Mouse (Mus musculus) urinary bladder, postnatal 36 days (tissue): ENCODE results near the gene Arhgap33.

Experiments used
- DNase-seq, 2 experiments: peaks; one replicate each; pipeline ENCODE4 v3.0.0; 2022; ENCODE audit warnings: low spot score in 2 of 2, mixed read lengths in 1 of 2

Gene Arhgap33

DNA sequence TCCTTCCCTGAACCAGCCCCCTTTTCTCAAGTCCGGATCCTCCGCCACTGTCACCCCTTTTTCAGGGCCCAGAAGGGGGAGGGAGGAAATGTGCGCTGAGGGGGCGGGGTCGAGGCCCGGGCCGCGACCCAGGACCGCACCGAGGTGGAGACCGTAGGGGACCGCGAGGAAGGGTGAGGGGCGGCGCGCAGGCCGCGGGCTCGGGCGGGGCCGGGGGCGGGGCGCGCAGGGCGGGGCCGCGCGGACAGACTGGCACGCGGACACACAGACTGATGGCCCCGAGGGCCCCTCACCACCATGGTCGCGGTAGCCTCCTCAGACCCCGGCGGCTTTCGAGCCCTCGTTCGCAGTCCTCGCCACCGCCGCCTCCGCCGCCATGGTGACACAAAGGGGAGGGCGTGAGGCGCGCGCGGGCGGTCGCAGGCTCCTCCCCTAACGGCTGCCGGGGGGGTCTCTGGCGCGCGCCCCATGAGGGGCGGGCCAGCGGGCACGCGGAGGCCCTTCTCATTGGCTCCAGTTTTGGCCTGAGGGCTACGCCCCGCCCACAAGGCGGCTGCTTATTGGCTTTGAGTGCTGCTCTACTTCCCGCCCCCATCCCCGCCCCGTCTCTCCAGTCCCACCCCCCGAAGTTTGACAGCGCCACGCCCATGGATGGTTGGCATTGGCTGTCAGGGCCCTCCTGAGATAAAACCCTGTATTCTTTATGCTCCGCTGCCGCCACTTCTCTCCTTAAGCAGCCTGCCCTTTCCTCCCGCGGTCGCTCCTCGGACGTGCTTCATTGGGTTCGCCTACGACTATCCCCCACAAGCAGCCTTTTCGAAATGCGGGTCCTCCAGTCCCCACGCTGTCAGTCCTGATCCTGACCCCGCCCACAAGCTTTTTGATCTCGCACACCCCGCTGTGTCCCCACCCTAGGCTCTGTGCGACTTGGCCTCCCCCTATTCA lies at the start of gene Arhgap33:
Gene Arhgap33 (minus strand): TSS at position 428 of the 945 bp plus-strand sequence.
- DNase-seq = peak; percentile 91 to 93

DNA sequence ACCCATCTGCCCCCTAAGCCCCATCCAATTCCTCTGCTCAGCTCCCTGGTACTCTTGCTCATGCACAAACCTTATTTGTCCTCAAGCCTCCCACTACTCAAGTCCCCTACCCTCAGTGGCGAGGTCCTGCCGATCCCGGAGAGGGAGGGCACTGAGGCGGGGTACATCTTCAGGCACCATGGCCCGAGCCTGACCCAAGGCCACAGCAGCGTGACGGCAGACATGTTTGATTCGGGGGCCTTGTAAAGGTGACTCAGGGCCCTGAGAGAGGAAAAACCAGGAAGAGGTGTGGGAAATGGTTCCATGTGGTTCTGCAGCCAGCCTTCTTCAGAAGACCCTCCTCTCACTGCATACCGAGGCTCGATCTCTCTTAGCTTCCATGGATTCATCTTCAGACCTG lies 49.5 kb upstream of the Arhgap33 start:
- DNase-seq = no peak

DNA sequence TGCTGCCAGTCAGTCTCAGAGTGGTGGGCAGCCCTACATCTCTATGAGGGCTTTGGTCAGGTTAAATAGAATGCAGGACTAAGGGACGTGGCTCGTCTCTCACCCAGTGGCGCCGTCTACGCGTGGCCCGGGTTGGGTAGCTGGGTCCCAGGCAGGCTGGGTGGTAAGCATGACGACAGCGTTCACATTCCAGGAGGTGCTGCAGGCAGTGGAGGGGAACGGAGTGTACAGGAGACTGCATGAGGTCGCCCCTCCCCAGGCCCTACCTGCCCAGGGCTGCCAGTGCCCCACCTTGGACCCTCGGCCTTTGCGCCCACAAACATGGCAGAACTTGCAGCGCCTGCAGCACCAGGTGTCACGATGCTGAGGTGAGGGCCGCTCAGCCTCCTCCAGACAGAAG lies 46.7 kb upstream of the Arhgap33 start:
- DNase-seq = no peak

DNA sequence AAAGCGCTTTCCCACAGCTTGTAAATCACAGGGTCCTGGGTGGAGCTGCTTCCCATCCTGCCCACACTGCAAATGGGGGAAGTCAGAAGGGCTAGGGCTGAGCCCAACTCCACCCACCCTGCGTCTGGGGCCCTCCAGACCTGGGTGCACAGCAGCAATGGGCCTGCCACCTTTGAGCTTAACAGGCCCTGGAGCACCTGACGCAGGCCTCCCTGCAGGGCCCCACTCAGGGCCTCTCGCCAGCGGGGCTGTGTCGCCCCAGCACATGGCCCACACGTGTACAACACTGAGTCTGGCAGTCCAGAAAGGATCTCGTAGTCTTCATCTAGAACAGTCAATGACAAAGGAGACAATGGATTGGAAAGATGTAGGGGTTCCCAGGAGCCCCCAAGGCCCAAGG lies 45.1 kb upstream of the Arhgap33 start:
- DNase-seq = no peak

DNA sequence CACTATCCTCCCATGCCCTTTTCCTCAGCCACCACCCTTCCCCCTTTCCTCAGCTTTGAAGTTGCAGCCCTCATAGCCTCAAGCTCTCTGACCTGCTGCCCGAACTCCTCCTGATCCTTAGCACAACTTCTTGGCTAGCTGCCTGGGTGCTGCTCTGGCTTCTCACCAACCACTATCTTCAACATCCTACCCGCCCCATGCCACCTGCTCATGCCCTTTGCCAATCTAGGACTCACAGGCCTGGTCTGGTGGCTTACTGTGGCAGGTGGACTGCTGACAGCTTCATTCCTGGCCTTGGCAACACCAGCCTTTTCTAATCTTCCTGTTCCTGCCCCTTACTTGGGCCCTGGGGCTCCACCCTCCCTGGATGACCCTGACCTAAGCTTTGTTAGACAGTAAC lies 38.1 kb upstream of the Arhgap33 start:
- DNase-seq = no peak

DNA sequence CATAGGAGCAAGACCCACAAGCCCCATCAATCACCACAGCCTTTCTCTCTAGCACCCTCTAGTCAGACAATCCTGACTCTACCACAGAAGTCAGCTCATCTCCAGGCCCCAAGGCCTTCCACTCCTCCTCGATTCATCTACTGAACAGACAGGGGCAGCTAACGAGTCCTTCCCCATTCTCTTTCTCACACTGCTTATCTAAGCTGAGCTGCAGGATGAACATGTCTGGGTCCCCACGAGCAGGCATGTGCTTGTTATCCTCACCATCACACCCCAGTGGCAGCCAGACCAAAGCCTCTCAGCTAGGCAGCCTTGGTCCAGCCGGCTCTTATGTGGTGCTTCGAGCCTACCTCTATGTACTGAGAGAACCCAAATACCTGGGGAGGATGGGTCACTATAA lies 37.5 kb upstream of the Arhgap33 start:
- DNase-seq = no peak

DNA sequence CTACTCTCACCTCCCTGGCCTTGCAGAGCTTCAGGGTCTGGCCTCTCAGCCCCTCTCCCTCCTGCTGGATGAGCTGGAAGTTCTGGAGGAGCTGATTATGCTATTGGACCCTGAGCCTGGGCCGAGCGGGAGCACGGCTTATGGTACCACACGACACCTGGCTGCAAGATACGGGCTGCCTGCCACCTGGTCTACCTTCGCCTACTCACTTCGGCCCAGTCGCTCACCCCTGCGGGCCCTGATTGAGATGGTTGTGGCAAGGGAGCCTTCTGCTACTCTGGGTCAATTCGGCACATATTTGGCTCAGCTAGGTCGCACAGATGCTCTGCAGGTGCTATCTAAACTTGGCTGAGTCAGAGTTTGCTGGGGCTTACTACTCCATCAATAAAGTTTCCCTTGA lies 32.7 kb upstream of the Arhgap33 start:
- DNase-seq = no peak

DNA sequence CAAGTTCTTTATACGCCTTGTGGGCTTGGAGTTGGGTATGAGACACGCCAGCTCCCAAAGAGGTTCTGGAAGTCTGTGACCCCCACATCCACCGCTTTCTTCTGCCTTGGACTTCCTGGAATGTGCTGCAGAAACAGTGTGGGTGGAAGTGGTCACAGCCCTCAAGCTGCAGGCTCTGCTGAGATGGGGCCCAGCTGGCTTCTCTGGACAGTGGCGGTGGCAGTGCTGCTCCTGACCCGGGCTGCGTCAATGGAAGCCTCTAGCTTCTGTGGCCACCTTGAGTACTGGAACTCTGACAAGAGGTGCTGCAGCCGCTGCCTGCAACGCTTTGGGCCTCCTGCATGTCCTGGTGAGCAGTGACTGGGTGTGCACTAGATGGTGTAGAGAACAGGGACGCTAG lies 31.2 kb upstream of the Arhgap33 start:
- DNase-seq = no peak

DNA sequence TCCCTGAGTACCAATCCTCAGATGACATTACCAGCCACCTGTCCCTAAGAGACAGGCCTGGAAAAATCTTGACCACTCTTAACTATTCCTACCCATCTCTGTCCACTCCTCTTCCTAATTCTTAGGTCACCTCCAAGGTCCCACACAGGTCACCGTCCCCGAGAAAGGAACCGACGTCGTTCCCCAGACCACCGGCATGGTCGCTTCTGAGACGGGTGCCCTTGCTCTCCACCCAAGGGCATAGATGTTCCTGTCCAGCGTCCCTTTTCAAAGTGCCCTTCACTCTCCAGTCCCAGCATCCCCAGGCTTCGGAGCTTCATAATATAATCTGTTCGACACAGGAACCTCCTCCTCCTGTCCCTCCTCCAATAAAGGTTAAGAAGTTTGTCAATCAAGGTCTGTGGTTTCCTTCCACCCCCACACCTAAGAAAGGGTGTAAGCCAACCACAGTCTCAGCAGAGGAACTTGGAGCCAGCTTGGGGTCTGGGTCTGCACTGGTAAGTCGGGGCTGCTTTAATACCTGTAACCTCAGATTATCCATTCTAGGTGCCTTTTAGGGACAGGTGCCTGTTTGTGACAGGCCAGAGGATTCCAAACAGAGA lies 30.2 kb upstream of the Arhgap33 start, which contains the start of gene Igflr1:
Gene Igflr1 (plus strand): TSS at position 458 of the 602 bp plus-strand sequence.
- DNase-seq = no peak

DNA sequence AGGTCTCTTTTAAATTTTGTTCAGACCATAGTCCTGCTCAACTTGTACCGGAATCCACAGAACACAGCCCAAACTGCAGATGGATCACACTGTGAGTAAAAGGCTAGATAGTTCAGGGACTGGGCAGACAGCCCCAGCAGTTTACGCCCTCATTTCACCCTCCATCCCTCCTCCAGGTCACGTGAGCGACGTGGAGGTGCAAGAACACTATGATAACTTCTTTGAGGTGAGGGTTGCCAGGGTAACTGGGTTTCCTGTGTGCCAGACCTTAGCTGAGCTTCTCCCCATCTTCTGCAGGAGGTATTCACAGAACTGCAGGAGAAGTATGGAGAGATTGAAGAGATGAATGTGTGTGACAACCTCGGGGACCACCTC lies 29.0 kb upstream of the Arhgap33 start:
- no peak for DNase-seq

DNA sequence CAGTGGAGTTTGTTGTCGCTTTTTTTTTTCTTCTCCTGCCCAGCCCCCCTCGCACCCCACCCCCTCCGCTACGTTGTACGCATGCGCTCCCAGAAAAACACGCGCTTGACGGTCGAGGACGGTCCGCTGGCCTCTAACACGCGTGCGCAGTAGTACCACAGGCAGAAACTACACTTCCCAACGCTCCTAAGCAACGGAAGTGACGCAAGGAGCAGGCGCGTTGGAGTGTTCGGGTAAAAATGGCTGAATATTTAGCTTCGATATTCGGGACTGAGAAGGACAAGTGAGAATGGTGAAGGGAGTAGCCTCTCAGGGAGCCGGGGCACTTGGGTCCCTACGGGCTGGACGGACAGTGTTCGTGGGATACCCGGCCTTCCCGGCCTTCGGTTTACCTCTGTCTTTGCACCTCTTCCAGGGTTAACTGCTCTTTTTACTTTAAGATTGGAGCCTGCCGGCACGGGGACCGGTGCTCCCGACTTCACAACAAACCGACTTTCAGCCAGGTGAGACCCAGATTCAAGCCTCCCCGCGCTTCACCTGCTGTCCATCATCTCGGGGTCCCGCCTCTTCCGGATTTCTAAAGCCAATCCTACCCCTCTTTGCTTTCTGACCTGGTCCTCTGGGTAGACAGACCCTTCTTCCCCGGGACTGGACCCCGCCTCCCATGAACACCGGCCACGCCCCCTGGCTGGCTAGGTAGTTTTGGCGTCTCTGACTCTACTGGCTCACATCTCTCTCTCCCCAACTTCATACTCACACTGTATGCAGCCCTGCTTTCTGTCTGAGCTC lies 28.5 kb upstream of the Arhgap33 start, which contains the start of the genes U2af1l4, Gm49396 and Psenen:
Gene U2af1l4 (plus strand): TSS at position 185 of the 789 bp plus-strand sequence.
Gene Gm49396 (plus strand): TSS at position 228 of the 789 bp plus-strand sequence.
Gene Psenen (minus strand): TSS at position 511 of the 789 bp plus-strand sequence.
- peak; percentile 87 to 96 for DNase-seq

DNA sequence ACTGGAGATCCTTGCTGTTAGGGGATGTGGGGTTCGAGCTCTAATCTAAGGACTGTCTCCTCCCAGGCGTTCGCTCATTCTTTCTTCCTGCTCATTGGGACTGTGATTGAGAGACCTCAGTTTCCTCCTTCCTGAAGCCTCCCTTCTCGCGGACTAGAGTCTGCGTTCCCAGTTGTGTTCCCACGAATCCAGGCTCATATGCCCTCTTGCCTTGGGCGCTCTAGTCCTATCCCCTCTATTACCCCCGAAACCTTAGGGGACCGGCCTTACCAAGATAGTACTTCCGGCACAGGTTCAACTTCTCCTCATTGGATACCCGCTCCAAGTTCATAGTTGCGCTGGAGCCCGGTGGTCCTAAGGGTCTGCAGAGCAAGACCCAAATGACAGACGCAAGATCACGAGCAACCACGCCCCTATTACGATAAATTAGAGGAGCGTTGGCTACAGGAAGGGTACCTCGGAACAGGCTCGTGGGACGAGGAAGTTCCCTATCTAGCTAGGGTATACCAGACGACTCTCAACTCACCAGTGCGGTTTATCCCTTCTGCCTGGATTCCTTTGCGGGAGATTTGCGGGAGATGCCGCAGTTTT lies 27.8 kb upstream of the Arhgap33 start:
- DNase-seq = peak in 1 of 2 experiments; percentile 42

DNA sequence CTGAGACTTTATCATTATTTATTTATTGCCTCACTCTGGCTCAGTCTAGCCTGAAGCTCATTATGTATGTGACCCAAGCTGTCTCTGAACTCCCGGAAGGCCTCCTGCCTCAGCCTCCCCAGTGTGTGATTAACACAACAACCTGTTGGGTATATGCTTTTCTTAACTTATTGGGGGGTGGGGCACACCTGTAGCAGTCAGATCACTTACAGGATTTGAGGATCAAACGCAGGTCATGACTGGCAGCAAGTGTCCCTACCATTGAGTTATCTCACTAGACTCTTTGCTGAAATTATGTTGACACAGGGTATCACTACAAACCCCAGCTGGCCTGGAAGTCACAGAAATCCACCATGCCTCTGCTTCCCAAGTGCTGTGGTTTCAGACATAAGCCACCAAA lies 25.4 kb upstream of the Arhgap33 start:
- no peak for DNase-seq

DNA sequence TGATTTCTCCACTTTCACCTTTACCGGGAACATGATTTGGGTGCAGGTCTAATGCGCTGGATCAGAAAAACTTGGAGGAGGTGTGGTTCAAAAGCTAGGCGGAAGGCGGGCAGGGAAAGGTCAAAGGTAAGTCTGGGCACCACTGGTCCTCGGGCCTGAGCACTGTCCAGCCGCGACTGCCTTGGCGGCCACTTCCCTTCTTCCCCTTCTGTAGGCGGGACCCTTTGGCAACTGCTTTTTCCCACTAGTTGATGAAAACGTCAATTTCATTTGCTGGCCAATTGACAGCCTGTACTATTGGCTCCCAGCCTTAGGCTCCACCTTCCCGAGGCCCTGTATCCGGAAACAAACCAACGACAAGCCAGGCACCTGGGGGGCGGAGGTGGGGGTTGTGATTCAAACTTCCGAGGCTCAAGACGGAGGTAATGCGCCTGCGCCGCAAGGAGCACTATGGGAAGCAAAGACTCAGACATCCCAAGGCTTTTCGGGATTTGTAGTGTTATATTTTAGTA lies 24.6 kb upstream of the Arhgap33 start, which contains the start of gene Lin37:
Gene Lin37 (minus strand): TSS at position 396 of the 512 bp plus-strand sequence.
- DNase-seq = peak; percentile 92 to 97

DNA sequence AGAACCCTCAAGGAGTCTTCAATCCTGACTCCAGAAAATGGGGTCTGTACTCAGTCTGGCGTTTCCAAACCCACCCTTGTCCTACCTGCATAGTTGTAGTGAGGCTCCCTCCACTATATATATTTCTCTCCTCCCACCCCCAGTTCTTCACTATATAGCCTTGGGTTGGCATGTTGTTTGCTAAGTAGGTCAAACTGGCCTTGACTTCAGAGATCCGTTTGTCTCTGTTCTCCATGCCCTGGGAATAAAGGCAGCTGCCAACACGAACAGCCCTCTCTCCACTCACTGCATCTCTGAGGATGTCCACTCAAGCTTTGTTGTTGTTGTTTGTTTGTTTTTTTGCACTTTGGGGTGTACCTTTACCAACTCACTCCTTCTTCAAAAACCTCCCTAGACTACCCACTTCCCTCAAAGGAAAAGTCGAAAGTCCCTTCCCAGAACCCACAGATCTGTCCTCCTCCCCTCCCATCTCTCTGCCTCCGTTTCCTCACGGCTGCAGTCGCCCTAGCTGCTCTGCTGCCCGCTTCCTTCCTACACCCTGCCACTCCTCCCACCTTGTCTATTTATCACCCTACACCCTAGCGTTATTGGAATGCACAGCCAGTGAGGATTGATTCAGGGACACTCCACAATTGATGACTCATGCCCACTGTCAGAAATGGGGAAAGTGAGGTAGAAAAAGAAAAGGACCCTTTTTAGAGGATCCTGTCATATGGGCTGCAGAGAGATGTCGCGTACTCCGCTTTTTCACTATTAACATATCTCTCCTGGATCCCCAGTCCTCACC lies 24.0 kb upstream of the Arhgap33 start:
- DNase-seq = no peak

DNA sequence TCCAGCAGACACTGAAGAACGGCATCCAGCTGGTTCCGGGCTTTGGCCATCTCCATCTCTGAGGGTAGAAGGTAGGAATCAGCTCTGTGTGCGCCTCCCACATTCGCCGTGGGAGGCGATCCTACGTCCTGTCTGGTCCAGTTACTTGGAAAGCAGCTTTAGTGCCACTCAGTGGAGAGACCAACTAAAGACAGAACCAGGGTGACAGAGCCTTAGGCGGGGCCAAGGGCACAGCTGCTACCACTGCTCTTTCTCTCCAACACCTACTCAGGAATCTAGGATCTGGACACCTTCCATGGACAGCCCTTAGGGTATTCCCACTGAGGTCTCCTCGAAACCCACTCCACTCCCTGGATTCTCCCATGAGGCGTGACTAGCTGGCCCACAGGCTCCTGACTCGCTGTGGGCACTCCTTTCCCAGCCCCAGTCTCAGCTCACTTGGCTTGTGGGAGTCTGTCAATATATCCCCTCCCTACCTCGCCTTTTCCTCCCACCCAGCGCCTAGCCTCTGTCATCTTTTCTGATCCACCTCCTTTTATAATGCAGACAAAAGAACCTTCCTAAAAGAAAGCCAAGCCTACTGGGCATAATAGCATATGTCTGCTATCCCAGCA lies 23.1 kb upstream of the Arhgap33 start:
- no peak for DNase-seq

DNA sequence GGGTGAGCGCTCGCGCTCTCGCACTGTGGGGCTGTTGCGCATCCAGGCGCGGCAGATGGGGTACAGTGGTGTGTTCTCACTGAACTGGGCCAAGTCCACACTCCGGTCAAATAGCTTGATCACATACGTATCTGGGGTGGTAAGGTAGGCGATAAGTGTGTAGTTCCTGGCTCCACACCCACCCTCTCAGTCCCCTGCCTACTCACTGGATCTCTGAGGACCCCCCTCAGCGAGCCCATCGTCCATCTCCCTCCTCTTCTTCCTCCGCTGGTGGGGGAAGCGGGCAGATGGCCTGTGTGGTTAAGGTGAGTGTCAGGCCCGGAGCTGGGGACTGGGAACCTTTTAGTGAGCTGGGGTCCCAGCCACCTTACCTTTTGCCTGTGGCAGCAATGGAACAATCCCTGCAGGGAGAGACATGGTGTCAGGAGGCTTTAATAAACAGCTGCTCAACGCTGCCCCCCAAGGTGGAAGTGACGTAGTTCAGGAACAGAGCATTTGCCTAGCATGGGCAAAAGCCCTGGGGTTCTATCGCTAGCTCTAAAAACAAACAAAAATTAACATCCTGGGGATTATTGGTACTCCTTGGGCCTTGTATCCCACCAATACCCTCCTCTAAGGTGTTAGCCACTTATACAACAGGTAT lies 22.2 kb upstream of the Arhgap33 start:
- no peak for DNase-seq

DNA sequence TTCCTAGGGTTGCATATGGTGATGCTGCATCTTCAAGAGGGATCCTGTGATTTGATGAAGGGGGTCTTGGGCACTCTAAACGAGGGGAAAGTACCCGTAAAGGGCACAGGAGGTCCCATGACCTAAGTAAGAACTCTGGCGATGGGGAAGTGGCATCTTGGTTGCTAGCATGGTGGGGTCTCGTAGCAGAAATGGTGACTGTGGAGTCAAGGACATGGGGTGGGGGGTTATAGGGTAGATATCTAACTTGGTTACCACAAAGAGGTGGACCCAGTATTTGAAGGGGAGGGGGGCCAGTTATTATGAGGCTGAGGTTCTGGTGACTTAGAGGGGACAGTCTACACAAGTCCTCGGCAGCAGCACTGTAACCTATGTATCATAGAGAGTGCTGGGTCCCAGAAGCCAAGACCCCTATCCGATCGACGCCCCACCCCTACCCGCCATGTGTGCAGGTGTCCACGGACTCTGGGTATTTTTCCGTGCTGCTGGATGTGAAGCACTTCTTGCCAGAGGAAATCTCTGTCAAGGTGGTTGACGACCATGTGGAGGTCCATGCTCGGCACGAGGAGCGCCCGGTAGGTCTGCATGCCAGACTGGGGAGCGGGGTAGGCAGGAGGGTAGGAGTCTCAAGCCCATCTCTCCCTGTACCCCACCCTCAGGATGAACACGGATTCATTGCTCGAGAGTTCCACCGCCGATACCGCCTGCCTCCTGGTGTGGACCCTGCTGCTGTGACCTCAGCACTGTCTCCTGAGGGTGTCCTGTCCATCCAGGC lies 19.1 kb upstream of the Arhgap33 start:
- no peak for DNase-seq
